Mouse (Mus musculus) mature B cell (primary cell): ENCODE measurements around the gene Trabd.

ENCODE experiments used
- in situ Hi-C: fragments of 300-500 bp; cut with MboI; formaldehyde crosslinking; loops from 2 replicates; pipeline ENCODE4 v1.14.3; 2019

Trabd gene

GRCm38 (mm10) chr15:89078208-89078836, 3.4 kb downstream of the Trabd start:
- in situ Hi-C loops = no loop called here

GRCm38 (mm10) chr15:89083906-89084305, 9.0 kb downstream of the Trabd start:
- in situ Hi-C loops = no loop called here

- in situ Hi-C loops = no loop called here
These were observed 9.9 kb downstream of the Trabd start for GRCm38 (mm10) chr15:89084826-89085225.

- in situ Hi-C loops = no loop called here
These were observed 13.8 kb downstream of the Trabd start, which contains the start of gene Selenoo for GRCm38 (mm10) chr15:89088607-89089247. Selenoo (plus strand) TSS chr15:89089084.

- in situ Hi-C loops = no loop called here
These were observed 14.5 kb downstream of the Trabd start for GRCm38 (mm10) chr15:89089248-89090051.

GRCm38 (mm10) chr15:89090662-89091061, 15.7 kb downstream of the Trabd start:
- in situ Hi-C loops = no loop called here

- in situ Hi-C loops = no loop called here
These were observed 17.3 kb downstream of the Trabd start for GRCm38 (mm10) chr15:89092181-89092580.

GRCm38 (mm10) chr15:89097450-89097849, 22.5 kb downstream of the Trabd start:
- in situ Hi-C loops = no loop called here

GRCm38 (mm10) chr15:89098616-89099015, 23.7 kb downstream of the Trabd start:
- in situ Hi-C loops = no loop called here

GRCm38 (mm10) chr15:89100823-89101222, 25.9 kb downstream of the Trabd start:
- in situ Hi-C loops = no loop called here

GRCm38 (mm10) chr15:89102646-89103045, 27.7 kb downstream of the Trabd start:
- in situ Hi-C loops = no loop called here

- in situ Hi-C loops = no loop called here
These were observed 29.0 kb downstream of the Trabd start for GRCm38 (mm10) chr15:89103921-89104320.

GRCm38 (mm10) chr15:89104425-89104824, 29.5 kb downstream of the Trabd start:
- in situ Hi-C loops = no loop called here

- in situ Hi-C loops = no loop called here
These were observed 31.1 kb downstream of the Trabd start for GRCm38 (mm10) chr15:89106073-89106472.

GRCm38 (mm10) chr15:89106976-89107375, 32.1 kb downstream of the Trabd start:
- in situ Hi-C loops = no loop called here

- in situ Hi-C loops = no loop called here
These were observed 35.2 kb downstream of the Trabd start for GRCm38 (mm10) chr15:89110147-89110546.

- in situ Hi-C loops = no loop called here
These were observed 43.1 kb downstream of the Trabd start for GRCm38 (mm10) chr15:89118007-89118406.

GRCm38 (mm10) chr15:89122649-89123366, 47.9 kb downstream of the Trabd start, which contains the start of gene Tubgcp6:
Tubgcp6 (minus strand) TSS chr15:89123112.
- in situ Hi-C loops = no loop called here

- in situ Hi-C loops = no loop called here
These were observed 48.7 kb downstream of the Trabd start for GRCm38 (mm10) chr15:89123595-89123994.

GRCm38 (mm10) chr15:89124312-89124711, 49.4 kb downstream of the Trabd start:
- in situ Hi-C loops = no loop called here

- in situ Hi-C loops = no loop called here
These were observed 50.4 kb downstream of the Trabd start for GRCm38 (mm10) chr15:89125351-89125750.

- in situ Hi-C loops = no loop called here
These were observed 51.7 kb downstream of the Trabd start for GRCm38 (mm10) chr15:89126622-89127021.
